Mouse (Mus musculus) left cerebral cortex, postnatal 10 days (tissue): ENCODE measurements at regions not wholly inside any gene's neighbourhood (a gene's known extent, or its start where the extent isn't known, plus 50 kb on each side); places are given as distances from the start of the nearest gene placed in this dataset.

ENCODE experiments used
- DNase-seq, 2 experiments: peaks; one replicate each; pipeline ENCODE4 v3.0.0; 2021 to 2022; ENCODE audit warnings: low spot score in 2 of 2, mixed read lengths in 1 of 2; ENCODE audit errors: extremely low spot score in 1 of 2
- intact Hi-C: fragments of 180-260 bp; cut with DNase I; formaldehyde crosslinking; loops from one replicate; pipeline ENCODE4 v1.15.1; 2025

GRCm38 (mm10) chr16:85604089-85604488, 50.9 kb upstream of the Cyyr1 start:
- intact Hi-C loops = no loop called here
- no peak for DNase-seq
